Mouse (Mus musculus) yolk sac, embryonic 10.5 days (tissue): ENCODE results near the gene Itga11.
"Not testable (repeated sequence)": the region's sequence is repeated elsewhere in the genome, so short reads cannot be mapped to it uniquely, and the experiment has no call there.

ENCODE experiments used
- DNase-seq: peaks from one replicate; pipeline ENCODE4 v3.0.0-alpha.2; 2017; ENCODE audit warnings: low spot score

Itga11 gene

DNA sequence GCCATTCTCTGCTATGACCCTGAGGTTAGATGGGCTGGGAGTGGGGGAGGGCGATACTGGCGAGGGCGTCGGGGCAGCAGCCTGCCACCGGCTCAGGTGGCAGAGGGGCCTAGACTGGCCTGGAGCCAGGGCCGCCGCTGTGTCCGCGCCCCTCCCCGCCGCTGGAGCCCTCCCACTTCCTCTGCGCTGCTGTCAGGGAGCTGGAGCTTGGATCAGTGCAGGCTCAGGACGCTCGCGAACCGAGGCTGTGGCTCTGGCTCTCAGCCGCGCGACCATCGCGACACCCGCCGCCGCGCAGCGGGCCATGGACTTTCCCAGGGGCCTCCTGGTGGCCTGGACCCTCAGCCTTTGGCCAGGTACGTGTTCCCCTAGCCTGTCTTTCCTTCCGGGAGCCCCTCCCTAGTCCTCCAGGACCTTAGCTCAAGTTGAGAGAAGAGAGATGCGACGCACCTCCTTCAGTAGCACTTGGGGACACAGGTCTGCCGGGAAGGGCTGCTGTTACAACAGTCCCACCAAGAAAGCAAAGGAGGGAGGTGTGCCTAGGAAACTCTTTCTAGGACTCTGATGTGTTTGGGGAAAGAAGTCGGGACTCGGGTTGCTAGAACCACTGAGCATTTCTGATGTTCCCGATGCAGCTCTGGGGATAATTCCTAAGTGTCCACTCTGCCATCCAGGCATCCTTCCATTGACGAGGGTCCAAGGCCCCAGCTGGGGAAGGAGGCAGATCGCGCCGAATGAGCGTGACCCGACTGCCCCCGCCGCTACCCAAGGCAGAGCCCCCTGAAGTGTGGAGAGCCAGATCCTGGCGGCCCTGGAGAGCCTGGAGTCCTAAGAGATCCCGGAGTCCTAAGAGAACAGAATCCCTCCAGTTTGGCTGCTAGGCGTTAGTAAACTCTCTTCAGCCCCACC is at the start of gene Itga11:
Gene Itga11 (plus strand): TSS at position 186 of the 909 bp plus-strand sequence.
- peak; percentile 29 for DNase-seq

DNA sequence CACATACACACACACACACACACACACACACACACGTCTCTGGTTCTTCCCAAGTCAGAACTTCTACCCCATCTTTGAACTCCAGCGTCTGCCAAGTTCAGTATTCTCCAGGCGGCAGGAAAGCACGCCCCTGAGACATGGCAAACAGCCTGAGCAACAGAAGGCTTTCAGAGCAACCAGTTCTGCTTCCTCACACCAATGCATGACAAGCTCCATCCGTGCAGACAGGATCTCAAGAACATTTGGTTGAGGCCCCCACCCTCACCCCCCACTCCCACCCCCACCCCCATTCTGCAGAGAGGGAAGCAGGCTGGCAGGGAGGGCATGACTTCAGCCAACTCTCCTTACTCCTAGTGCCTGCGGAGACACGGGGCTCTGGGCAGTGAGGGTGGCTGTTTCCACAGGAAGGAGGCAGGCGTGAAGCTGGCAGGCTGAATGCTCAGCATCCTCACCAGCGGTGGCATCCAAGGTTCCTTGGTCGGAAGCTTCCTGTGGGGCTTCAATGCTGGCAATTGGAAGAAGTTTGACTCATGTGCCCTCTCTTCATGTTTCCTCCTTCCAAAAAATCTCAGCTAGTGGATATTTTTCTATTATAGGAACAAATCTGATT is 46.9 kb upstream of the Itga11 start:
- no peak for DNase-seq

DNA sequence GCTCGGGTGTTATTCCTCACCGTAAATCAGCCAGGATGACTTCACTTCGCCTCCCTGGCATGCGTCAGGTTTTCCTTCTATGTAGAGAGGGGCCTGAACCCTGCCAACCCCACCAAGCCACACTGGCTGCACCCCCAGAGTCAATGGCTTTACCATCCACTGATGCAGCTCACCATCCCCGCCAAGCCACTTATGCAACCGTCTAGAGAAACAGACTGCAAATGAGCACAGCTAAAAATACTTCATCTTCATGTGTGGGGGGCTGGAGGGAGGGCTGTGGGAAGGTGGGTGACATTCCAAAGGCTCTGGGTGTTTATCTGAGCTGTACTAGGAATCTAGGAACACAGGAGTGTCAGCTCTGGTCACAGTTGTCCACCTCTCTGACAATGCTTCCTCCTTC is 45.2 kb upstream of the Itga11 start:
- no peak for DNase-seq

DNA sequence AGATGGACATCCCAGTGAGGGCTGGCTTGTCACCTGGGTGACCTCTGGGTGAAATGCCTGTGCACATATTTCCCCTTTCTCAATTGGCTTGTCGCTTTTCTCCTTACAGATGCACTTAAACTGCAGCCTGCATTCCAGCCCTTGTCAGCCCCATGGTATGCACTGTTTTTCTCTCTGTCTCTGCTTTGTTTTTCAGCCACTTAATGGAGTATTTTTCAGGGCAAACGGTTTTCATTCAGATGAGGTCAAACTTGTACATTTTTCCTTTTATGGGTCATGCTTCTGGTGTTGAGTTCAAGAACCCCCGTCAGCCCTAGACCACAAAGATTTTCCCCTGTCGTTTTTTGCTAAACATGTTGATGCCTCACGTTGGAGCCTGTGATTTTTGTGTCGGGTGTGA is 39.6 kb upstream of the Itga11 start:
- DNase-seq: no peak

DNA sequence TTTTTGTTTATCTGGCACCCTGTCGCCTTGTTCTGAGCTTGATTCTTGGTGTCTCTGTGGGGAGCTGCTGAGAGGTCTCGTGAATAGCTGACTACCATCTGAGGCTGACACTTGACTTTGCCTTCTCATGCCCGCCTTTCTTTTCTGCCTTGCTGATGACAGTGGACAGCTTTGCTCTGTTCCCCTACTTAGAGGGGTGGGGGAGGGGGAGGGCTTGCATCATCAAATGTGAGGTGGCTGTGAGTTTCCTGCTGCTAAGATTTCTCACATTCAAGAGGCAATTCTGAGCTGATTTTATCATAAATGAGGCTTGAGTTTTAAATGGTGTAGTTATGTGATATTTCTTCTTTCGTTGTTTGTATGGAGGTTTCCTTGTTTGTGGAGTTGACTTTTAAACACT is 37.9 kb upstream of the Itga11 start:
- no peak for DNase-seq

DNA sequence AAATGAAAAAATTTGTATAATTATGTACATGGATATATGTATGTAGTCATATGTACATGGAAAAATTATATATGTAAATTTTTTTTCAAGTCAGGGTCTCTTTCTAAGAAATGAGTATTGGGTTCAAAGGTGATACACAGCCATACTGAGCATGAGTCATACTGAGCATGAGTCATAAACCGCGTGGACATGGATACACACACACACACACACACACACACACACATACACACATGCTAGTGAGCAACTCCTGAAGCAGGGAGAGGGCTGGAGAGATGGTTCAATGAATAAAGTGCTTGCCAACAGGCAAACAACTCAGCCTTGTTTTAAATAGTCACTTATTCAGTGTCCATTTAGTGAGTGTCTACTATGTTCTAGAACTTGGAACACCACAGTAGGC is 37.4 kb upstream of the Itga11 start:
- no peak for DNase-seq

DNA sequence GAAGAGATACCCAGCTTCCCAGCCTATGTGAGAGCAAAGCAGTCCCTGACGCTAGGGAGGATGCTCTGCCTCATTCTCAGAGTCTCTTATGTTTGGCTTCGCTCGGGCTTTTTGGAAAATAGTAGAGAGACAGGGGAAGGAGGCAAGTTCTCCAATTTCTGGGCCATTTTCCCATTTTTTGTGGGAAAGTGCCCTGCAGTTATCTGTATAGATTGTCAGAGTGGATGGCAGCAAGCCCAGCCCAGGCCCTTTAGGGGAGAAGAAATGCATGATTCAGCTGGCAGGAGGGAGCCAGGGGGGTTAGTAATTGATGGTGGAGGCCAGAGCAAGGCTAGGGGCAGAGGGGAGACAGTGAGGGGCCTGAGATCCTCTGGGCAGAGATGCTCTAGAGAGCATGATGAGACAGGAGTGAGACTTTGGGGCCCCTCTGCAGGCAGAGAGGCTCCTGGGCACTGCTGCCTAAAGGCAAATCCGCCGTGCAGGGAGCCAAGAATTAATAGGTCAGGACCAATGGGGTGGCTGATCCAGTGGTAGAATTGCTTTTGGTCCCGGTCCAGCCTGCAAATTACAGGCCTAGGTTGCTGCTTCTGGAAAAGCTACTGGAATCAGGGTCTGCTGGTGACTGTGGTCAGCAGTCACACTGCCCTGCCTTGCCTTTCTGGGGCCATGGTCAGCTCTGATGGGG is 31.8 kb upstream of the Itga11 start:
- DNase-seq: no peak

DNA sequence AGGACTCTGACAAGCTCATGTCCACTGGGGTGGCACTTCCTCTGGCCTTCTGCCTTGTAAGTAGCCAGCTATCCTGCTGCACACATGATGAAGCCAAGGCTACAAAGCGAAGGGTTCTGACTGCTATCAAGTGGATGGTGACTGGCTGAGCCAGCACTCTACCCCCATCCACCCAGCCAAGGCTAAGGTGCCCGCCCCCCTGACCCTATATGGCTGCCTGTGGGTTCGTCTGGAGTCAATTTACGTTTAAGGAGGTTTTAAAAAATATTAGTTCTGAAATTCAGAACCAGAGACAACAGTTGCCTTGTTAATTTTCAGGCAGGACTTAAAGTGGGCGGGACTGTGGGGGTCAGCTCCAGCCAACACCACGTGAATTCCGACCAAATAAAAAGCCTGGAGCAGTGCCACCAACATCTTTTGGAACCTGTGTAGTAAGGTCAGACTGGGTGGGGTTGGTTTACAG is 30.9 kb upstream of the Itga11 start:
- DNase-seq: no peak

DNA sequence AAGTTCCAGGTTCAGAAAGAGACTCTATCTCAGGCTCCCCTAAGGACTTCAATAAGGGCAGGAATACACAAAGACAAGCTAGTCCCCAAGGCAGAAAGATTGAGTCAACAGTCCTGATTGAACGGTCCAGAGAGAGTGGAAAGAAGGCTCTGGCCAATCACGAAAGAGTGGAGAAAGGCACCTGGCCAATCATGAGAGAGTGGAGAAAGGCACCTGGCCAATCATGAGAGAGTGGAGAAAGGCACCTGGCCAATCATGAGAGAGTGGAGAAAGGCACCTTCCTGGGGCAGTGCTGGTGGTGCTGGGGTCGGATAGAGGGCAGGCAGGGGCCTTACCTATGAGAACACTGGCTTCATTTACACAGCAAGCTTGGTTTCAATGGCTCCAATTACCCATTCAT is 28.2 kb upstream of the Itga11 start:
- no peak for DNase-seq

DNA sequence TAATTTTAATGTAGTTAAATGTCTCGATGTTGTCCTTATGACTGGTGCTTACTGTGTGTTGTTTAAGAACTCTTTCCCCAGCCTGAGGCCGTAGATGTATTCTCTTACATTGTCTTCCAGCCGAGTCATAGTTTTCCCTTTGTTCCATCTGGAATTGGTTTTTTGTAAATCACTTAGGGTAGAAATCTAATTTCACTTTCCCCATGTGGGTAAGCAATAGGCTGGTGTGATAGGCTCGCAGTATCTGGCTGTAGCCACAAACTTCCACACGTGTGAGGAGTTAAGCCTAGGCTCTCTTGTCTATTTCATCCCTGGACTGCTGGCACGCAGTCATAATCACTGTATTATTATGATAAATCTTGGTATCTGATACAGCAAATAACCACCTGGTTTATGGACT is 26.9 kb upstream of the Itga11 start:
- no peak for DNase-seq

DNA sequence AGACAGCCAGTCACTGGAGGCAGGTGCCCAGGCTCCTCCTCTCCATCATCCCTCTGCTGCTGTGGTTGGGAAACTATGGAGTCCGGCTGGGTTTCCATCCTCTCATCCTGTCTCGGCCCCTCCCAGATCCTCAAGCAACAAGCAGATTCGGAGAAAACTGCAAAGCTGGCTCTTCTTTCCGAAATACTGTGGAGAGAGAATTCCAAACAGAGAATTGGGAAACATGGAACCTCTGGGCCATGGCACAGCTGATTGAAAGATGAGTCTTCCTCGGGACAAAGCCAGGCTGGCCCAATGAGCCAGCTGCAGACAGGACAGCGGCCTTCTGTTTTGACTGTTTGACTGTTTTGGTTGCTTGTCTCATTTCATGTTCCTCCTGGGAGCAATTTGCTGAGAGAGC is 23.3 kb upstream of the Itga11 start:
- no peak for DNase-seq

DNA sequence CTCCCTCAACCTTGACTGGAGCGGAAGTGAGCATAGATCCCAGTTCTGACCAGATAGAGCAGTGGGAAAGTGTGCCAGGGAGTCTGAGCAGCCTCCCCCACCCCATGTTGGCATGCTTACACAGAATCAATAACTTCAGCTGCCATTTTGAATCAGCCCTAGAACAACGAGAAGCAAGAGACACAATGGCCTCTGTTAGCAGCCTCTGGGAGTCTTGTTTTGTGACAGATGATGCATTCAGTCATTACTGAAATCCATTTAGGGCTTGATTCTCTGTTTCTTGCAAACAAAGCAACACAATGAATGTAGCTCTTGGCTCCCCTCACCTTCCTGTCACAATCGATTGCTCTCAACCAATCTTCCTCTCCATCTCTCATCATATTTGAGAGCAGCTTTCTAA is 19.6 kb upstream of the Itga11 start:
- DNase-seq: no peak

DNA sequence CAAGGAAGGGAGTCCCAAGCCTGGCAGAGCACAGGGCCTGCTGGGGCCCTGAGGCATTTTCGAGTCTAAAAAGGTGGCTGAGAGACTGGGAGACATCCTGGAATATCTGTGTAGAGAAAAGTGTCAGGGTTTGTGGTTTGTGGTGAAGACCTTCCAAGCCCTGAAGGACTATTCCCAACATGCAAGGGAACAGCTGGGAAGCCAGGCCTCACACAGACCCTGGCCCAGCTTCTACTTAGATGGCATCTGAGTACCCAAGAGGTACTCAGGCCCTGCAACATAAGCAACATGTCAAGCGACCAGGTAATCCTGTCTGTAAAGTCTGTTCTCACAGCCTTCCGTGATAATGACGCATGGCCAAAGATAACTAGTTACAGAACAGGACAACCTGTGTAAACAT is 18.6 kb upstream of the Itga11 start:
- no peak for DNase-seq

DNA sequence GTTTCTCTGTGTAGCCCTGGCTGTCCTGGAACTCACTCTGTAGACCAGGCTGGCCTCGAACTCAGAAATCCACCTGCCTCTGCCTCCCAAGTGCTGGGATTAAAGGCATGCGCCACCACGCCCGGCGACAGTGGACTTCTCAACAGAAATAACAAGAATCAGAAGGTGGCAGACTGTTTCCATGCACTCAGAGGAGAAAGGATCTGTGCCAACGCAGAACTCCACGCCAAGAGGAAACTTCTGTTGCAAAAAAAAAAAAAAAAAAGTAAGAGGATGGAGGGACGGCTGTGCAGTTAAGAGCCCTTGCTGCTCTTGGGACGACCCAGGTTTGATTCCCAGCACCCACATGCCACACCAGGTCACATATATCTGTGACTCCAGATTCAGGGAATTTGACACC is 16.7 kb upstream of the Itga11 start:
- not testable (repeated sequence) for DNase-seq

DNA sequence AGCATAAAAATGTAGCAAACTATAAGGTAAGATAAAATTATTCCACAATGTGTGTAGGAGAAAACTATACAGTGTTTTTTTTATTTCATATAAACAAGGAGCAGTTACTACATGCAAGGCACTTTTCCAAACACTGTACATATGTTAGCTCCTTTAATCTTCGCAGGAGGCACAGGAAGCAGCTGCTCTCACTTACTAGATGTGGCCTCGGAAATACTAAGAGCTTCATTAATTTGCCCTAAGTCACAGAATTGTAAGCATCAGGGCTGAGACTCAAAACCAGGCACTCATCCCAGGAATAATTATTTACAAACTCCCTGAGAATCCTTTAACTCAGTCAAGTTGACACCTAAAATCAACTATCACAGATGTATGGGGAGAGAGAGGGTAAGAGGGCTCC is 14.2 kb upstream of the Itga11 start:
- DNase-seq: no peak

DNA sequence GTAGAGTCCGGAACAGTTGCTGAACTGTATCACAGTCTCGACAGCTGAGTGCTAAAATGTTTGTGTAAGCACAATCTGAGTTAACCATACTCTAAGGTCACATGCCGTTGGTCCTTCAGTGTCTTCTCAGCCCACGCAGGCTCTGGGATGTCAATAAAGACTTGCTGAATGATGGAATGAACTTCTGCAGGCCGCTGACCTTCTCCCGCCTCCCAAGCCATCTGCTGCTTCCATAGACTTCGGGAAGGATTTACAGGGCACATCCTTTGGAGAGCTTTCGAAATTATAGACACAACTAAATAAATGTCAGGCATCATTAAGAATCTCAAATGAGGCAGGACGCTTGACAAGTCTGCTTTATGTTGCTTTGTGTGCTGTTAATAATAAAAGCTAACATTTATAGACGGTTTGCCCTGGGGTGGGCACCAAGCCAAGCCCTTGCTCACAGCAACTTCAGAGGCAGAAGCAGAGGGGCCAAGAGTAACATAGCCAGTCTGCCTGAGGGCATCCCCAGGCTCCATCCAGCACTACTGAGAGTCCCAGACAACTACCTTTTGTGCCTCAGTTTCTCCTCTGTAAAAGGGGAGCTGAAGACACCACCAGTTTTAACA is 13.4 kb upstream of the Itga11 start:
- DNase-seq: peak; percentile 14

DNA sequence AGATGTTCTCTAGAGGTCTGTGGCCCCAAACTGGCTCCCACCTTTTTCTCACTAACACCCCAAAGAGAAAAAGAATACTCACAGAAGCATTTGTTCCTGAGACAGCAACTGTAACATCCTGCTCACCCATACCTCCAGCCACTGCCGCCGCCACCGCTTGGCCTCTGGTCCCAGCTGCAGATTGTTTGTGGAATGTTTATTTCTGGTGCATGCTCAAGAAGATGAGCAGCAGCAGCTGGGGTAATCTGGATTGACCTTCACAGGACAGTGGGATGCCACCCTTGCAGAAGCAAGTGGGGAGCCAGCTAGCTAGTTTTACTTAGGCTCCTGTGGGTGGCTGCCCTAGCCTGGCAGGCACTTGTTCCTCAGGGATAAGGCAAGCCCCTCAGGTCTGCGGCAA is 11.7 kb upstream of the Itga11 start:
- DNase-seq: peak; percentile 2

DNA sequence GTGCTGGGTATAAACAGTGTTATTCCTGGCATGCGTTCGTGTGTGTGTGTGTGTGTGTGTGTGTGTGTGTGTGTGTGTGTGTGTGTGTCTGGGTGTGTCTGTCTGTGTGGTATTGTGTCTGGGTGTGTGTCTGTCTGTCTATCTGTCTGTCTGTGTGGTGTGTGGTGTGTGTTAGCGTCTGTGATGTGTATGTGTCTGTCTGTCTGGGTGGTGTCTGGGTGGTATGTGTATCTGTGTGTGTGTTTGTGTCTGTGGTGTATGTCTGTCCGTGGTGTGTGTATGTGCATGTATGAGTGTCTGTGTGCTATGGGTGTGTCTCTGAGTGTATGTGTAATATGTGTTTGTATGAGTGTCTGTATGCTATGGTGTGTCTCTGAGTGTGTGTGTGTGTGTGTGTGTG is 9.1 kb upstream of the Itga11 start:
- no peak for DNase-seq

DNA sequence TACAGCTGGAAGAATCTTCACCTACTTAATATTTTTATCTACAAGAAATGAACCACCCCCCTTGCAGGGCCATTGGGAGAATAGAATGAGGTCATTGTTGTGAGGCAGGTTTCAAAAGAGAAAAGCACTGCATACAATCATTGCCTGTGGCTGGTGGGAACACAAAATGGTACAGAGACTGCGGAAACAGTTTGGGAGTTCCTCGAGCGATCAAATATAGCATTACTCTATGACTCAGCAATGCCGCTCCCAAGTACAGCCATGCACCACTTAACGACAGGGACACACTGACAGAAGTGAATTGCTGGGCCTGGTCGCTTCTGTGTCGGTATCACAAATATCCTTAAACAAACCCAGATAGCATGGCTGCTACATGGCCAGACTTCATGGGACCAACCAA is 4.4 kb upstream of the Itga11 start:
- DNase-seq: no peak

DNA sequence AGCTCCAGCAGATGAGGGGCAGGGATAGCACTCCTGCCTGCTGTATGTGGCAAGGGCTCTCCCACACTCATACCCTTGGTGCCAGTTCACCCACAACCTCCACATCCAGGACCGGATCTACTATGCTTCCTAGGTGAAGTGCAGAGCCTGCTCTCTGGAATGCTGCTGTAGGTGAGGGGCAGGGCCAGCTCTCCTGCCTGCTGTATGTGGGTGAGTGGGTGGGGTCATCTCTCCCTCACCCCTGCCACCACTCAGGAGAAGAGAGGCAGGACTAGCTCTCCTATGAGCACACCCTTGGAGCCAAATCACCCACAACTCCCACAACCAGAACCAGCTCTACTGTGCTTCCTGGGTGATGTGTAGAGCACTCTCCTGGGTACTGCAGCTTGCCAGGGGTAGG is 2.5 kb upstream of the Itga11 start:
- DNase-seq: no peak

DNA sequence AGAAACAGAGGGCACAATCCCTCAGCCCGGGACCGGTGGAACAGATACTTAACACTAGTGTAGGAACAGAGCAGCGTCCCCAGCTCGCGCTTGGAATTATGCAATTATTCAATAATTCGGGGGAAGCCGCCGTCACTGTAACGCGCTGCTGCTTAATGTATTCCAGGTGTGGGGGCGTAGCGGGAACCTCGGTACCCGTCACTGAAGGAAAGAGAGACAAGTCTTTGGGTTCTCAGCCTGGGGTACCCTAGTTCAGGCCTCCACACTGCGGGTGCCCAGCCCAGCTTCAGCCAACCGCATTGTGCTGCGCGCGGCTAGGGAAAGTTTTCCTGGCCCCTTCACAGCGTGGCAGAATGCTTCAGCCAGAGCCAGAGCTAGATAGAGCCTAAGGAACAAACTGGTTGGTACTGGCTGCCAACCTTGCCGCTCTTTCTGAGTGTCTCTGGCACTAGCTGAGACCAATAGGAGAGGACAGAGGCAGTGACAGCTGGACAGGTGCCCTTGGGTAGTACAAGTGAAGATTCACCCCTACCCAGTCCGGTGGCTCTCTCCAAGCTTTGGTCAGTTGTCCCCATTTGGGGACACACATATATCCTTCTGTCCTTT is 1.0 kb downstream of the Itga11 start:
- DNase-seq: no peak

DNA sequence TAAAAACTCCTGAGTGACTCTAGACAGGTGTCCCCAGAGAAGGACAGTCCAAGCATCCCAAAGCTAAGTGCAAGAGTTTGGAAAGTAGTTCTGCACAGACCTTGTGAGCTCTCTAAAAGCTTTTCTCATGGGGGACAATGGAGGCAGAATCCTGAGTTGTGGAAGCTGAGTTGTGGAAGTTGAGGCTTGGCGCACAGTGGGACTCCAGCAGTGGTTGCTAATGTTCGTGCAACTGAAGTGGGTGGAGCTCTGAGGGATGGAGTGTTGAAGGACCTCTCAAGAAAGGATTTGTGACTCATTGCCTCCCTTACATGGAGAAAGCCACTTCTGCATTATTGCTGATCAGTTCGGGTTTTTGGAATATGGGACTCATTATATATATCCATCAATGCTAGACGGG is 1.8 kb downstream of the Itga11 start:
- DNase-seq: no peak
